Mouse (Mus musculus): ENCODE results near the gene Baiap2.

DNA sequence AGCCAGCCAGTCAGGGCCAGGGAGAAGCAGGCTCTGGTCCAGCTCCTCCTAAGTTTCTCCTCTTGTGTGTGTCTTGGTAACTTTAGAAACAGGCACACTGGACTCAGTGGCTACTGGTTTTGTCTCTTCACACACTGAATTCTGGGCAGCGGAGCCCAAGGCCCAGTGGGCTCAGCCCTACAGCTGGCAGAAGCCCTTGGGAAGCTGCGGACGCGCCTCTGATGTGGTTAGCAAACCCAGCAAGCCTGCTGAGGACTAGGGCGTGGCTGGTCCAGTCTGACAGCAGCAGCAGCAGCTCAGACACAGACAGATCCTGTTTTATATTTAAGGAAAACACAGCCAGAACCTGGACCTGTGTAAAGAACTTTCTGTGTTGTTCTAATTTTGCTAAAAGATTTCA, 59.5 kb downstream of the Baiap2 start:
- no peak for TF ChIP-seq USF1 (IDR thresholded peaks at IDR 0.05; ENCODE audit: low read depth, low read length)
- no peak for TF ChIP-seq CTCF (conservative IDR thresholded peaks at IDR 0.05 in 1 of 2, IDR thresholded peaks at IDR 0.05 in 1 of 2; ENCODE audit: low read depth in 2 of 2, low read length in 2 of 2)
- no peak for TF ChIP-seq NELFE (IDR thresholded peaks at IDR 0.05; ENCODE audit: low read depth, low read length)
- TF ChIP-seq POLR2A (IDR thresholded peaks at IDR 0.05; ENCODE audit: low read depth, low read length), result no peak

All from CH12.LX (cell line).